Mouse (Mus musculus): Measurements from ENCODE around the gene Slc38a9. TPM values are rescaled to one million over a fixed set of nuclear protein-coding genes. Genes with fewer than 3 reads are reported as not detected.

The Slc38a9 gene
- total RNA-seq, 2 experiments from 2014 or later = 18.0 to 26.5 TPM

GRCm38 (mm10) chr13:112763531-112764091 is 103.1 kb downstream of the Slc38a9 start:
- no peak for ATAC-seq (ENCODE audit: poor library complexity, severe bottlenecking)

- ATAC-seq (ENCODE audit: poor library complexity, severe bottlenecking) = no peak
Measured at GRCm38 (mm10) chr13:112764556-112764955, 104.0 kb downstream of the Slc38a9 start.

GRCm38 (mm10) chr13:112765654-112766053 is 105.1 kb downstream of the Slc38a9 start:
- no peak for ATAC-seq (ENCODE audit: poor library complexity, severe bottlenecking)

- ATAC-seq (ENCODE audit: poor library complexity, severe bottlenecking) = no peak
Measured at GRCm38 (mm10) chr13:112770528-112771328, 110.2 kb downstream of the Slc38a9 start.

- no peak for ATAC-seq (ENCODE audit: poor library complexity, severe bottlenecking)
Measured at GRCm38 (mm10) chr13:112771447-112772208, 111.1 kb downstream of the Slc38a9 start.

GRCm38 (mm10) chr13:112772252-112772651 is 111.7 kb downstream of the Slc38a9 start:
- ATAC-seq (ENCODE audit: poor library complexity, severe bottlenecking) = no peak

GRCm38 (mm10) chr13:112772861-112773260 is 112.3 kb downstream of the Slc38a9 start:
- no peak for ATAC-seq (ENCODE audit: poor library complexity, severe bottlenecking)

- ATAC-seq (ENCODE audit: poor library complexity, severe bottlenecking) = no peak
Measured at GRCm38 (mm10) chr13:112773991-112774675, 113.6 kb downstream of the Slc38a9 start.

GRCm38 (mm10) chr13:112775856-112776255 is 115.3 kb downstream of the Slc38a9 start:
- no peak for ATAC-seq (ENCODE audit: poor library complexity, severe bottlenecking)

GRCm38 (mm10) chr13:112778407-112778806 is 117.9 kb downstream of the Slc38a9 start:
- no peak for ATAC-seq (ENCODE audit: poor library complexity, severe bottlenecking)

GRCm38 (mm10) chr13:112785305-112785704 is 124.8 kb downstream of the Slc38a9 start:
- ATAC-seq (ENCODE audit: poor library complexity, severe bottlenecking) = no peak

GRCm38 (mm10) chr13:112786142-112786541 is 125.6 kb downstream of the Slc38a9 start:
- no peak for ATAC-seq (ENCODE audit: poor library complexity, severe bottlenecking)

GRCm38 (mm10) chr13:112786942-112787533 is 126.5 kb downstream of the Slc38a9 start:
- ATAC-seq (ENCODE audit: poor library complexity, severe bottlenecking) = no peak

Other genes starting within 250 kb of the Slc38a9 start
- gene Il6st, start 196.7 kb upstream of the Slc38a9 start, total RNA-seq (2015) = 77.4 and 84.3 TPM in 2 replicates
- gene Il6st, start 196.7 kb upstream of the Slc38a9 start, total RNA-seq (2017) = 94.6 and 108 TPM in 2 replicates
- gene Il31ra, start 66.4 kb upstream of the Slc38a9 start, total RNA-seq (2015) = 2.7 and 3.0 TPM in 2 replicates
- gene Il31ra, start 66.4 kb upstream of the Slc38a9 start, total RNA-seq (2017) = 4.0 and 4.3 TPM in 2 replicates
- gene Ddx4, start 8.3 kb upstream of the Slc38a9 start, total RNA-seq (2015) = 0.39 TPM in 1 of 2 replicates, not detected in the other
- 0.29 TPM in 1 of 2 replicates, not detected in the other for gene Ddx4, start 8.3 kb upstream of the Slc38a9 start, total RNA-seq (2017)
- gene Plpp1, start 140.0 kb downstream of the Slc38a9 start, total RNA-seq (2015) = 1.1 TPM in 2 replicates
- 0.26 and 1.5 TPM in 2 replicates for gene Plpp1, start 140.0 kb downstream of the Slc38a9 start, total RNA-seq (2017)